Mouse (Mus musculus) neutrophil, adult 65 days (primary cell): ENCODE measurements around the gene Asrgl1. TPM values are rescaled to one million over a fixed set of nuclear protein-coding genes. Genes with fewer than 3 reads are reported as not detected.

Source experiments
- total RNA-seq: library from RNA; stranded (reverse); gene quantifications from 2 replicates; pipeline ENCODE4 v1.2.4, GENCODE M21; 2023

Gene Asrgl1
- total RNA-seq, result 4.1 and 5.1 TPM in 2 replicates

GRCm38 (mm10) chr19:9135512-9136331, at the start of gene Asrgl1:
Gene Asrgl1 (minus strand): TSS chr19:9135636.

GRCm38 (mm10) chr19:9087821-9088220, 47.6 kb downstream of the Asrgl1 start, which contains the start of gene Scgb1a1:
Gene Scgb1a1 (minus strand): TSS chr19:9087958.

Other genes starting within 250 kb of the Asrgl1 start
- 15.3 and 21.7 TPM in 2 replicates for gene 1810009A15Rik, start 246.8 kb downstream of the Asrgl1 start, total RNA-seq
- 6.5 TPM in 1 of 2 replicates, not detected in the other for gene Gm49416, start 246.7 kb downstream of the Asrgl1 start, total RNA-seq
- gene Ints5, start 242.6 kb downstream of the Asrgl1 start, total RNA-seq, result 9.3 and 11.1 TPM in 2 replicates
- 76.0 and 93.0 TPM in 2 replicates for gene Ganab, start 237.6 kb downstream of the Asrgl1 start, total RNA-seq
- 29.7 and 35.6 TPM in 2 replicates for gene B3gat3, start 215.3 kb downstream of the Asrgl1 start, total RNA-seq
- gene Rom1, start 206.3 kb downstream of the Asrgl1 start, total RNA-seq, result 1.5 and 2.1 TPM in 2 replicates
- gene Eml3, start 206.1 kb downstream of the Asrgl1 start, total RNA-seq, result 43.3 and 54.8 TPM in 2 replicates
- gene Mta2, start 193.8 kb downstream of the Asrgl1 start, total RNA-seq, result 109 and 121 TPM in 2 replicates
- 6.5 and 12.9 TPM in 2 replicates for gene Tut1, start 181.8 kb downstream of the Asrgl1 start, total RNA-seq
- gene Eef1g, start 168.6 kb downstream of the Asrgl1 start, total RNA-seq, result 85.1 and 106 TPM in 2 replicates
- 367 and 445 TPM in 2 replicates for gene Ahnak, start 146.4 kb downstream of the Asrgl1 start, total RNA-seq
- not detected in 2 replicates for gene Scgb1a1, start 47.7 kb downstream of the Asrgl1 start, total RNA-seq